Mouse (Mus musculus): ENCODE measurements around the gene Rarres1. TPM values are rescaled to one million over a fixed set of nuclear protein-coding genes. Genes with fewer than 3 reads are reported as not detected.

Gene Rarres1
- total RNA-seq, 1 experiment: 0.36 TPM

GRCm38 (mm10) chr3:67449660-67450059 is 65.7 kb downstream of the Rarres1 start:
- H3K27ac ChIP-seq (ENCODE audit: insufficient read depth, low read depth, low read length, poor library complexity, severe bottlenecking): no peak overlapping the region
- in situ Hi-C loops (cut with MboI; ENCODE audit: low sequenced_read_pairs in 2 of 2, unreplicated experiment in 2 of 2): no loop called here
- peaks cover 0 to 3% of the 10 kb centered on the region in 2 experiments; a peak in 1 of 4 replicates for H3K4me1 ChIP-seq (ENCODE audit: control insufficient read depth in 2 of 2, insufficient read depth in 2 of 2, low read length in 2 of 2, poor library complexity in 1 of 2)
- DNase-seq (ENCODE audit: low read depth, low spot score): no peak
- H3K9ac ChIP-seq (ENCODE audit: insufficient read depth, low read depth, low read length, poor library complexity, severe bottlenecking): peak overlapping the region; percentile 61
- H3K9me3 ChIP-seq (ENCODE audit: control insufficient read depth, insufficient read depth, low read depth, low read length): no peaks in the 10 kb centered on the region
- peaks cover 33% of the 10 kb centered on the region for H3K36me3 ChIP-seq (ENCODE audit: control insufficient read depth, insufficient read depth, low read length, poor library complexity, severe bottlenecking)
- peak overlapping the region; percentile 3 to 51; a peak in 2 of 4 replicates for H3K4me3 ChIP-seq (ENCODE audit: insufficient read depth in 1 of 2, low read depth in 1 of 2, low read length in 2 of 2, poor library complexity in 1 of 2, severe bottlenecking in 1 of 2)
- TF ChIP-seq MAFK (IDR thresholded peaks at IDR 0.05; ENCODE audit: insufficient read depth, low read depth, low read length) (no peak), ZC3H11A (IDR thresholded peaks at IDR 0.05; ENCODE audit: borderline replicate concordance, low read depth, low read length) (no peak), HCFC1 (IDR thresholded peaks at IDR 0.05; ENCODE audit: borderline replicate concordance, insufficient read depth, low read length) (no peak), ZNF384 (IDR thresholded peaks at IDR 0.05; ENCODE audit: low read depth, low read length) (no peak), CHD2 (IDR thresholded peaks at IDR 0.05; ENCODE audit: low read depth, low read length) (no peak)

- H3K9ac ChIP-seq (ENCODE audit: insufficient read depth, low read depth, low read length, poor library complexity, severe bottlenecking): no peak overlapping the region
- H3K4me1 ChIP-seq (ENCODE audit: control insufficient read depth in 2 of 2, insufficient read depth in 2 of 2, low read length in 2 of 2, poor library complexity in 1 of 2): peaks cover 0 to 3% of the 10 kb centered on the region in 2 experiments; a peak in 1 of 4 replicates
- TF ChIP-seq HCFC1 (IDR thresholded peaks at IDR 0.05; ENCODE audit: borderline replicate concordance, insufficient read depth, low read length) (no peak), ZNF384 (IDR thresholded peaks at IDR 0.05; ENCODE audit: low read depth, low read length) (no peak), MAFK (IDR thresholded peaks at IDR 0.05; ENCODE audit: insufficient read depth, low read depth, low read length) (no peak), ZC3H11A (IDR thresholded peaks at IDR 0.05; ENCODE audit: borderline replicate concordance, low read depth, low read length) (no peak), CHD2 (IDR thresholded peaks at IDR 0.05; ENCODE audit: low read depth, low read length) (no peak)
- H3K36me3 ChIP-seq (ENCODE audit: control insufficient read depth, insufficient read depth, low read length, poor library complexity, severe bottlenecking): peaks cover 37% of the 10 kb centered on the region
- no peaks in the 10 kb centered on the region for H3K9me3 ChIP-seq (ENCODE audit: control insufficient read depth, insufficient read depth, low read depth, low read length)
- H3K4me3 ChIP-seq (ENCODE audit: insufficient read depth in 1 of 2, low read depth in 1 of 2, low read length in 2 of 2, poor library complexity in 1 of 2, severe bottlenecking in 1 of 2): no peak overlapping the region
- DNase-seq (ENCODE audit: low read depth, low spot score): no peak
- in situ Hi-C loops (cut with MboI; ENCODE audit: low sequenced_read_pairs in 2 of 2, unreplicated experiment in 2 of 2): no loop called here
- H3K27ac ChIP-seq (ENCODE audit: insufficient read depth, low read depth, low read length, poor library complexity, severe bottlenecking): no peak overlapping the region
Observed at GRCm38 (mm10) chr3:67447143-67447542, 68.2 kb downstream of the Rarres1 start.

DNA sequence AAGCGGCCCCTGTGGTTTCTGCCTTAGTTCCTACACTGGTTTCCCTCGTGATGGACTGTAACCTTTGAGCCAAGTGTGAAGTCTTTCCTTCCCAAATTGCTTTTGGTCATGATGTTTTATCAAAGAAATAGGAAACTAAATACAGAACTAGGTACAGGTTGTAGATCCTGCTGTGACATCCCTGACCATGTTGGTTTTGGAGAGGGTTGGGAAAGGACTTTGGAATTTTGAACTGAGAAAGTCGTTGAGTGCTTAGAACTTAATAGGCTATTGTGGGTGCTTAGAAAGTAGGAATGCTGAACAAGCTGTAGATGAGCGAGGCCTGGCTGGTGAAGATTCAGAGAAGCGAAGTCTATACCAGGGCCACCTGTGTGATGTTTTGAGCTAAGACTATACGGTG is 81.3 kb downstream of the Rarres1 start:
- Histone ChIP-seq H3K36me3 (ENCODE audit: control insufficient read depth, insufficient read depth, low read length, poor library complexity, severe bottlenecking) (peaks cover 26% of the 10 kb centered on the region), H3K4me3 (ENCODE audit: insufficient read depth in 1 of 2, low read depth in 1 of 2, low read length in 2 of 2, poor library complexity in 1 of 2, severe bottlenecking in 1 of 2) (no peak overlapping the region), H3K9ac (ENCODE audit: insufficient read depth, low read depth, low read length, poor library complexity, severe bottlenecking) (no peak overlapping the region), H3K27ac (ENCODE audit: insufficient read depth, low read depth, low read length, poor library complexity, severe bottlenecking) (no peak overlapping the region), H3K4me1 (ENCODE audit: control insufficient read depth in 2 of 2, insufficient read depth in 2 of 2, low read length in 2 of 2, poor library complexity in 1 of 2) (peaks cover 0 to 2% of the 10 kb centered on the region in 2 experiments; a peak in 1 of 4 replicates), H3K9me3 (ENCODE audit: control insufficient read depth, insufficient read depth, low read depth, low read length) (no peaks in the 10 kb centered on the region)
- no peak for DNase-seq (ENCODE audit: low read depth, low spot score)
- in situ Hi-C loops (cut with MboI; ENCODE audit: low sequenced_read_pairs in 2 of 2, unreplicated experiment in 2 of 2): no loop called here
- no peak for TF ChIP-seq CHD2 (IDR thresholded peaks at IDR 0.05; ENCODE audit: low read depth, low read length)
- no peak for TF ChIP-seq ZNF384 (IDR thresholded peaks at IDR 0.05; ENCODE audit: low read depth, low read length)
- TF ChIP-seq HCFC1 (IDR thresholded peaks at IDR 0.05; ENCODE audit: borderline replicate concordance, insufficient read depth, low read length): no peak
- no peak for TF ChIP-seq MAFK (IDR thresholded peaks at IDR 0.05; ENCODE audit: insufficient read depth, low read depth, low read length)
- no peak for TF ChIP-seq ZC3H11A (IDR thresholded peaks at IDR 0.05; ENCODE audit: borderline replicate concordance, low read depth, low read length)

DNA sequence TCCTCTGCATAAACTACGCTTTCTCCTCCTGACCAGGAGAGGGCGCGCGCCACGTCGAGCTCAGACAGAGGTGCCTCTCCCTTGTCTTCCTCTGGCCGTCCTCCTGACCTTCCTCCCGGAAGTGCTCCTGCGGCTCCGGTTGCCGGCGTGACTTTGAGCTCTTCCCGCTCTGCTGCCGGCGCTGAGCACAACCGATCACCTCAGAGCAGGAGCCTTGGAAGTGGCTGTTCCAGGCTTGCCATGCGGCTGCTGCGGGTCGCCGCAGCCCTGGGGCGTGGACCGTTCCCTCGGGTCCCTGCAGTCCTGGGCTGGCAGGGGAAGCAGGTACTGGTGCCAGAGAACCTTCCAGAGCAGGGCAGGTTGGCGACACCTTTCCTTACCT is 85.3 kb downstream of the Rarres1 start, which contains the start of gene Gfm1:
TSS of gene Gfm1 (plus strand) at position 98 of the 382 bp plus-strand sequence.
- in situ Hi-C loops (cut with MboI; ENCODE audit: low sequenced_read_pairs in 2 of 2, unreplicated experiment in 2 of 2): no loop called here
- H3K4me1 ChIP-seq (ENCODE audit: control insufficient read depth in 2 of 2, insufficient read depth in 2 of 2, low read length in 2 of 2, poor library complexity in 1 of 2): peaks cover 0 to 2% of the 10 kb centered on the region in 2 experiments; a peak in 1 of 4 replicates
- H3K9me3 ChIP-seq (ENCODE audit: control insufficient read depth, insufficient read depth, low read depth, low read length): no peaks in the 10 kb centered on the region; the same call in 1 of the 2 replicates
- no peak within 1 kb of the TSS for H3K27ac ChIP-seq (ENCODE audit: insufficient read depth, low read depth, low read length, poor library complexity, severe bottlenecking)
- peaks cover 11% of the 10 kb centered on the region; the same call in 1 of the 2 replicates for H3K36me3 ChIP-seq (ENCODE audit: control insufficient read depth, insufficient read depth, low read length, poor library complexity, severe bottlenecking)
- H3K4me3 ChIP-seq (ENCODE audit: insufficient read depth in 1 of 2, low read depth in 1 of 2, low read length in 2 of 2, poor library complexity in 1 of 2, severe bottlenecking in 1 of 2): peak within 1 kb of the TSS; percentile 82 to 83
- TF ChIP-seq CHD2 (IDR thresholded peaks at IDR 0.05; ENCODE audit: low read depth, low read length): no peak
- TF ChIP-seq MAFK (IDR thresholded peaks at IDR 0.05; ENCODE audit: insufficient read depth, low read depth, low read length): no peak
- TF ChIP-seq HCFC1 (IDR thresholded peaks at IDR 0.05; ENCODE audit: borderline replicate concordance, insufficient read depth, low read length): 0 out of 2 replicates have a peak, but pooled peaks have one; percentile 46
- TF ChIP-seq ZNF384 (IDR thresholded peaks at IDR 0.05; ENCODE audit: low read depth, low read length): 0 out of 2 replicates have a peak, but pooled peaks have one; percentile 10
- TF ChIP-seq ZC3H11A (IDR thresholded peaks at IDR 0.05; ENCODE audit: borderline replicate concordance, low read depth, low read length): no peak
- H3K9ac ChIP-seq (ENCODE audit: insufficient read depth, low read depth, low read length, poor library complexity, severe bottlenecking): peak within 1 kb of the TSS; percentile 89
- DNase-seq (ENCODE audit: low read depth, low spot score): peak; percentile 86
